Mouse (Mus musculus) forebrain, postnatal 0 days (tissue): ENCODE data around the gene Crb1. TPM values are rescaled to one million over a fixed set of nuclear protein-coding genes. Genes with fewer than 3 reads are reported as not detected.
"Not testable (repeated sequence)": the region's sequence is repeated elsewhere in the genome, so short reads cannot be mapped to it uniquely, and the experiment has no call there.

Experiments
- ATAC-seq: fragments of 200-750 bp; cut with Nextera tagmentation; 2 replicates; pipeline ENCODE4 v1.8.0; 2017; ENCODE audit warnings: mild to moderate bottlenecking, moderate library complexity
- DNase-seq: peaks from one replicate; pipeline ENCODE4 v3.0.0-alpha.2; 2015
- H3K27ac ChIP-seq: fragments of 300-500 bp; sonication (generic); 2 replicates; pipeline ENCODE4 v1.5.1; 2014; ENCODE audit warnings: low read depth, mild to moderate bottlenecking, antibody characterized with exemption, low read length, moderate library complexity, mixed read lengths
- H3K27me3 ChIP-seq: fragments of 300-500 bp; sonication (generic); 2 replicates; pipeline ENCODE4 v1.6.1; 2014; ENCODE audit warnings: mild to moderate bottlenecking, low read length, mixed read lengths; ENCODE audit not compliant: insufficient read depth
- H3K36me3 ChIP-seq: fragments of 300-500 bp; sonication (generic); 2 replicates; pipeline ENCODE4 v1.6.1; 2014; ENCODE audit warnings: mild to moderate bottlenecking, moderate library complexity; ENCODE audit not compliant: insufficient read depth
- H3K4me1 ChIP-seq: fragments of 300-500 bp; sonication (generic); 2 replicates; pipeline ENCODE4 v1.6.1; 2014; ENCODE audit warnings: antibody characterized with exemption; ENCODE audit not compliant: insufficient read depth
- H3K4me2 ChIP-seq: fragments of 300-500 bp; sonication (generic); 2 replicates; pipeline ENCODE4 v1.6.1; 2014; ENCODE audit warnings: low read depth, mild to moderate bottlenecking, moderate library complexity
- H3K4me3 ChIP-seq: fragments of 300-500 bp; sonication (generic); 2 replicates; pipeline ENCODE4 v1.5.1; 2014; ENCODE audit warnings: low read depth, low read length, mixed read lengths
- H3K9ac ChIP-seq: fragments of 300-500 bp; sonication (generic); 2 replicates; pipeline ENCODE4 v1.6.1; 2014; ENCODE audit warnings: mild to moderate bottlenecking
- H3K9me3 ChIP-seq: fragments of 300-500 bp; sonication (generic); 2 replicates; pipeline ENCODE4 v1.6.1; 2016; ENCODE audit warnings: low read length
- CTCF ChIP-seq: sonication (generic); IDR thresholded peaks from 2 replicates; pipeline ENCODE4 v1.5.1; 2016; ENCODE audit warnings: antibody characterized with exemption, control low read depth, low read depth
- WGBS: fragments of 180-500 bp; shearing (Covaris S2); extraction: QIAGEN DNeasy Blood & Tissue Kit; methylation state at CpG from one replicate; pipeline ENCODE4 v1.1.7; 2014; 5-methylcytosine and 5-hydroxymethylcytosine counted together
- polyA plus RNA-seq: library from polyadenylated mRNA; unstranded; fragments of >200 nt; fragmentation: Nextera tagmentation; extraction: Ambion mirVana; gene quantifications from 2 replicates; pipeline ENCODE4 v1.2.1, GENCODE M21; 2015
- total RNA-seq: library from RNA; depleted of rRNA; stranded (reverse); fragments of >200 nt; gene quantifications from 2 replicates; pipeline ENCODE4 v1.2.3, GENCODE M21; 2014

Crb1 gene
- total and polyA plus RNA-seq, 2 experiments from 2014 or later: 1.1 to 4.8 TPM

DNA sequence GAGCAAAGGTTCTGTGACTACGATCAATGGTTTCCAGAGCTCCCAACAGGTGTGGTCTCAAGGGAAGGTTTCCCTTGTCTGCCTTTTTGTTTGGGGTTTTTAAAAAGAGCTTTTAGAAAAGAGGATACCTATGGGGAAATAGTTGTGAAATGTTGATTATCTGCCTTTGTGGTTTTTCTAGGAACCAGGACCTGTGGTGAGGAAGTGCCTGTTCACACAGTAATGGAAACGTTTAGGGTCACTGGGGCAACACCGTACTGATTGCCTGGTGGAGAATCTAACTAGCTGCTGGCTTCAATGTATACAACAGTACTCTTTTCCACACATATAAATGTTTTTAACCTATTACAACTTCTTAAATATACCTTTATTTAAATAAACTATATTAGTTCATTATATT, 36.6 kb upstream of the Crb1 start:
- 85% methylated on average over 3 of the region's 3 CpGs for WGBS
- Histone ChIP-seq H3K27ac (no peak overlapping the region), H3K9me3 (no peaks in the 10 kb centered on the region), H3K9ac (no peak overlapping the region), H3K4me2 (no peak overlapping the region), H3K4me3 (no peak overlapping the region), H3K27me3 (no peaks in the 10 kb centered on the region), H3K4me1 (no peaks in the 10 kb centered on the region), H3K36me3 (no peaks in the 10 kb centered on the region)
- no peak for TF ChIP-seq CTCF
- ATAC-seq: no peak
- no peak for DNase-seq

DNA sequence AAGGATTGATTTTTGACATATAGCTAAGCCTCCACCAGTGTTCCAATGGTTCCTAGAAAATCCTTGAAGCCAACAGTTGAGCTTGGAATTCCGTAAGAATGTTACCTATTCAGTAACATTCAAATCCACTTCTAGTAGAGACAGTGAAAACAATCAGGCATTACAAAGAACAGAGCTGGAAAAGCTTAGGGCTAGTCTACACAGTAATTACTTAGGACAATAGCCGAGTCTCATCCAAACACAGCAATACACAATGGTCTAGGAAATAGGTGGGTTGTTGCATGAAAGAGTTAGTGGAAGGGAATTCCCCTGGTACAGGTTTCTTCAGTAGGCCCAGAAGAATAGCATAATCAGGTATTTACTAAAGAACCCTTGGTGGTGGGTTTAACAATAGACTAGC, 35.5 kb upstream of the Crb1 start:
- H3K4me3 ChIP-seq, H3K27me3 ChIP-seq: not testable (repeated sequence)
- 87% methylated on average over 2 of the region's 2 CpGs for WGBS

DNA sequence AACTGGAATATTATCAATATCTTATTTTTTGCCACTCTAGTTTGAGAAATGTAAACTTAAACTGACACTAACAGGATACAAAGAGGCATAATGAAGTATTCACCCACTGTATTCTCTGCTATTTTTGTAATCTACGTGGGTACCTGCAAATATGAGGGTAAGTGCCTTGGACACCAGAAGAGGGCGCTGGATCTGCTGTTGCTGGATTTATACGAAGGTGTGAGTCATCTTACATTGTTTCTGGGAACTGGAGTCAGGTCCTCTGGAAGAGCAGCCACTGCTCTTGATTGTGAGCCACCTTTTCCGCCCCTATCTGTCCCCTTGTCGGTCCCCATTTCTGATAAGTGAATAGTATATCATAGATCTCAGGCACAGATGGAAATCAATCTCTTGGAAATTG, 30.8 kb upstream of the Crb1 start:
- H3K36me3 ChIP-seq: no peaks in the 10 kb centered on the region
- ATAC-seq: no peak
- no peak overlapping the region for H3K9ac ChIP-seq
- no peaks in the 10 kb centered on the region for H3K9me3 ChIP-seq
- no peak for TF ChIP-seq CTCF
- H3K4me1 ChIP-seq: no peaks in the 10 kb centered on the region
- no peak overlapping the region for H3K4me3 ChIP-seq
- no peaks in the 10 kb centered on the region for H3K27me3 ChIP-seq
- no peak overlapping the region for H3K4me2 ChIP-seq
- no peak for DNase-seq
- no peak overlapping the region for H3K27ac ChIP-seq
- WGBS: 59% methylated on average over 5 of the region's 5 CpGs

More for the DNA sequence above, 35.5 kb upstream of the Crb1 start:
- ATAC-seq, DNase-seq, H3K4me2 ChIP-seq, H3K4me1 ChIP-seq, H3K36me3 ChIP-seq, H3K9ac ChIP-seq, H3K9me3 ChIP-seq, H3K27ac ChIP-seq: not testable (repeated sequence)

DNA sequence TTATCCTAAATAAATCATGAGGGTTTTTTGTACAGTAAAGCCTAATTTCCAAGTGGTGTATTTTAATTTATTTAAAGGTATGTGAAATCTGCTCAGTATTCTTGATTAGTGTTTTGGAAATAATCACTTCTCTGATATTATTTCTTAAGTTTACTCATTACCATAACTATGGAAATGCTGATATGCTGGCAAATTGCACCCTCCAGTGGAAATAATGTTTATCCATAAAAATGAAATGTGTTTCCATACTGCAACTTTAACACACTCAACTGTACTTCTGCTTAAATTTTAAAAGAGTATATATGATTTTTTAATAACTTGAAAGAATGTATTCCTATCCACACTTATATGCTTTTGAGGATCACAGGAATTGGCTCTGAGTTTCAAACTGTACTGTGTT, 28.9 kb upstream of the Crb1 start:
- no peak overlapping the region for H3K4me3 ChIP-seq
- no peaks in the 10 kb centered on the region for H3K4me1 ChIP-seq
- H3K9me3 ChIP-seq: no peaks in the 10 kb centered on the region
- ATAC-seq (no peak), DNase-seq (peak; percentile 35)
- no peak overlapping the region for H3K4me2 ChIP-seq
- H3K36me3 ChIP-seq: no peaks in the 10 kb centered on the region
- no peaks in the 10 kb centered on the region for H3K27me3 ChIP-seq
- peak; percentile 42 for TF ChIP-seq CTCF
- no peak overlapping the region for H3K9ac ChIP-seq
- no peak overlapping the region for H3K27ac ChIP-seq

DNA sequence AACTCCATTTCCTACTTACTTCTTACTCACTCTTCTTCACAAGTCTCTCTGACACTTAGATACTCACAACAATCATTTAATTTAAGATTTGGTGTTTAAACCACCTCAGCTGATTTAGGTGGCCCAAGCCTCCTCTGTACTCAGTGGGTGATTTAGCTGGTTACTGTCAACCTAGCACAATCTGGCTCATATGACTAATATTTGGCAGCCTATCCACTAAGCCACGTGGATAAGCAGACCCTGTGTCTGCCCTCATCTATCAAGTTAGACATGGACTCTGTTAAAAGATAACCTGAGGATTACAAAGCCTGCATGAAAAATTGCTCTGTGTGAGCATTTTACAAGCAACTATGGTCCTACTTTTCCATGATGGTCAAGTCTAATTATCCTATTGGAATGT, 19.7 kb upstream of the Crb1 start:
- H3K9me3 ChIP-seq: no peaks in the 10 kb centered on the region
- DNase-seq (no peak), ATAC-seq (no peak)
- no peak overlapping the region for H3K27ac ChIP-seq
- 76% methylated on average over 1 of the region's 1 CpGs for WGBS
- no peak overlapping the region for H3K4me3 ChIP-seq
- no peak overlapping the region for H3K9ac ChIP-seq
- no peaks in the 10 kb centered on the region for H3K27me3 ChIP-seq
- TF ChIP-seq CTCF: no peak
- H3K36me3 ChIP-seq: no peaks in the 10 kb centered on the region
- no peak overlapping the region for H3K4me2 ChIP-seq
- H3K4me1 ChIP-seq: no peaks in the 10 kb centered on the region

DNA sequence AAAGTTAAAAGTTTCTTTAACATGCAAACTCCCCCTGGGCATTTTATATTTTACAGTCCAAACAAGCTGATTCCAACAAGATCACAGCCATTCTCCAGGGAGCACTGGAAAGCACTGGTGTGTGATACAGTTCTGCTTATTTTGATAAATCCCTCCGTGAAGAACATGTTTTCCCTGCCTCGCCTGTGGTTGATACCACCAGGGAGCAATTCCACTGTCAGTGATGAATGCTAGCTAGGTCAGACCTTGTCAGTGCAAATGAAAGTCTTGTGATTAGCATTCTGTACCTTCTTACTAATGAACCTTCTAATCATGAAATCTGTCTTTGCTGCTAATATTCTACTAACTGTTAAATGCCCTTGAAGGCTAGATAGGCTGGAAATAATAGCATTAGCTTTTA, 14.8 kb upstream of the Crb1 start:
- Histone ChIP-seq H3K27me3 (no peaks in the 10 kb centered on the region), H3K36me3 (no peaks in the 10 kb centered on the region), H3K4me3 (no peak overlapping the region), H3K9ac (no peak overlapping the region), H3K4me2 (no peak overlapping the region), H3K4me1 (no peaks in the 10 kb centered on the region), H3K27ac (no peak overlapping the region), H3K9me3 (no peaks in the 10 kb centered on the region)
- 53% methylated on average over 2 of the region's 2 CpGs for WGBS
- no peak for ATAC-seq
- no peak for DNase-seq
- no peak for TF ChIP-seq CTCF

DNA sequence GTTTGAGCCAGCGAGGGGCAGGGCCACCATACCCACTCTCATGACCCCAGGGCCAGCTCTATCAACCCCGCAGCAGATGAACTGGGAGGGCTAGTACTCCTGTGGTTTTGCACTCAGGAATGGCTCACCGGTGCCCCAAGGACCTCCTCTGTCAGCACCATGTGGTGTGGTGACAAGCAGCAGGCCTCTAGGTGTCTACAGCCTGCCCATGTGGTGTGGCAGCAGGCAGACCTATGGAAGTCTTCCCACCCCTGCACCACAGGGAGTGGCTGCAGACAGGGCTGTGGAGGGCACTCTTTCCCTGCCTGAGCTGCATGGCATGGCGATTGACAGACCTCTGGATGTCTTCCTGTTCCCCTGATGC, 2.7 kb upstream of the Crb1 start:
- H3K27me3 ChIP-seq: no peaks in the 10 kb centered on the region
- no peak overlapping the region for H3K9ac ChIP-seq
- H3K9me3 ChIP-seq: no peaks in the 10 kb centered on the region
- DNase-seq: no peak
- no peak for TF ChIP-seq CTCF
- WGBS: 31% methylated on average over 4 of the region's 4 CpGs
- no peaks in the 10 kb centered on the region; the same call in 1 of the 2 replicates for H3K4me1 ChIP-seq
- no peak overlapping the region for H3K27ac ChIP-seq
- H3K4me3 ChIP-seq: no peak overlapping the region
- ATAC-seq: no peak
- H3K4me2 ChIP-seq: no peak overlapping the region
- H3K36me3 ChIP-seq: no peaks in the 10 kb centered on the region
